Mouse (Mus musculus): ENCODE results near the gene Fam136a. TPM values are rescaled to one million over a fixed set of nuclear protein-coding genes. Genes with fewer than 3 reads are reported as not detected.
"Not testable (repeated sequence)": the region's sequence is repeated elsewhere in the genome, so short reads cannot be mapped to it uniquely, and the experiment has no call there.

Fam136a gene
- polyA plus RNA-seq, 1 experiment from 2014 or later, result 182 TPM

GRCm38 (mm10) chr6:86370764-86371339, 5.4 kb downstream of the Fam136a start, which contains the start of gene Snrpg:
Gene Snrpg, plus strand, starts transcription at chr6:86371304.
- 22% methylated on average over 15 of the region's 15 CpGs for WGBS
- Histone ChIP-seq H3K4me1 (peaks cover 23% of the 10 kb centered on the region), H3K36me3 (peaks cover 26% of the 10 kb centered on the region), H3K4me3 (peak within 1 kb of the TSS; percentile 97), H3K27ac (peak within 1 kb of the TSS; percentile 91), H3K9me3 (no peaks in the 10 kb centered on the region), H3K27me3 (ENCODE audit: insufficient read depth, poor library complexity, severe bottlenecking) (no peaks in the 10 kb centered on the region)
- no peak for DNase-seq (ENCODE audit: low spot score)

- WGBS, result under 1% methylated on average over 50 of the region's 50 CpGs
- Histone ChIP-seq H3K36me3 (peaks cover 32% of the 10 kb centered on the region), H3K9me3 (no peaks in the 10 kb centered on the region)
These were observed 6.0 kb downstream of the Fam136a start for GRCm38 (mm10) chr6:86371340-86371911.

GRCm38 (mm10) chr6:86371950-86372516, 6.6 kb downstream of the Fam136a start:
- 5% methylated on average over 12 of the region's 12 CpGs for WGBS
- peak overlapping the region; percentile 97 for H3K4me3 ChIP-seq
- H3K27ac ChIP-seq, result peak overlapping the region; percentile 91
- no peaks in the 10 kb centered on the region for H3K27me3 ChIP-seq (ENCODE audit: insufficient read depth, poor library complexity, severe bottlenecking)
- H3K9me3 ChIP-seq, result no peaks in the 10 kb centered on the region
- H3K36me3 ChIP-seq, result peaks cover 38% of the 10 kb centered on the region
- DNase-seq (ENCODE audit: low spot score), result no peak
- peaks cover 13% of the 10 kb centered on the region for H3K4me1 ChIP-seq

More at GRCm38 (mm10) chr6:86371340-86371911, 6.0 kb downstream of the Fam136a start:
- Histone ChIP-seq H3K4me3 (peak overlapping the region; percentile 97), H3K27ac (peak overlapping the region; percentile 91), H3K4me1 (peaks cover 17% of the 10 kb centered on the region), H3K27me3 (ENCODE audit: insufficient read depth, poor library complexity, severe bottlenecking) (no peaks in the 10 kb centered on the region)
- DNase-seq (ENCODE audit: low spot score), result peak; percentile 98

GRCm38 (mm10) chr6:86373556-86373955, 8.1 kb downstream of the Fam136a start:
- WGBS, result 95% methylated on average over 6 of the region's 6 CpGs
- Histone ChIP-seq H3K27ac (no peak overlapping the region), H3K4me3 (no peak overlapping the region), H3K36me3 (peaks cover 44% of the 10 kb centered on the region), H3K9me3 (no peaks in the 10 kb centered on the region), H3K4me1 (peaks cover 13% of the 10 kb centered on the region), H3K27me3 (ENCODE audit: insufficient read depth, poor library complexity, severe bottlenecking) (no peaks in the 10 kb centered on the region)
- DNase-seq (ENCODE audit: low spot score), result no peak

GRCm38 (mm10) chr6:86378341-86378740, 12.9 kb downstream of the Fam136a start:
- Histone ChIP-seq H3K36me3 (peaks cover 43% of the 10 kb centered on the region), H3K27me3 (ENCODE audit: insufficient read depth, poor library complexity, severe bottlenecking) (no peaks in the 10 kb centered on the region), H3K9me3 (no peaks in the 10 kb centered on the region), H3K27ac (no peak overlapping the region), H3K4me1 (peaks cover 2% of the 10 kb centered on the region; the same call in 1 of the 2 replicates), H3K4me3 (no peak overlapping the region)
- 92% methylated on average over 3 of the region's 3 CpGs for WGBS
- no peak for DNase-seq (ENCODE audit: low spot score)

- not testable (repeated sequence) for H3K4me1 ChIP-seq; H3K27me3 ChIP-seq (ENCODE audit: insufficient read depth, poor library complexity, severe bottlenecking); H3K9me3 ChIP-seq; DNase-seq (ENCODE audit: low spot score); H3K27ac ChIP-seq; H3K4me3 ChIP-seq
- peaks cover 41% of the 10 kb centered on the region for H3K36me3 ChIP-seq
- 73% methylated on average over 8 of the region's 8 CpGs for WGBS
These were observed 14.7 kb downstream of the Fam136a start for GRCm38 (mm10) chr6:86380112-86380511.

- no peak for DNase-seq (ENCODE audit: low spot score)
- Histone ChIP-seq H3K27me3 (ENCODE audit: insufficient read depth, poor library complexity, severe bottlenecking) (no peaks in the 10 kb centered on the region), H3K27ac (no peak overlapping the region), H3K36me3 (peaks cover 31% of the 10 kb centered on the region), H3K4me3 (no peak overlapping the region), H3K9me3 (no peaks in the 10 kb centered on the region), H3K4me1 (peaks cover 4% of the 10 kb centered on the region; the same call in 1 of the 2 replicates)
These were observed 17.1 kb downstream of the Fam136a start for GRCm38 (mm10) chr6:86382551-86382950.

- Histone ChIP-seq H3K4me1 (peaks cover 4% of the 10 kb centered on the region; the same call in 1 of the 2 replicates), H3K9me3 (no peaks in the 10 kb centered on the region), H3K36me3 (peaks cover 31% of the 10 kb centered on the region), H3K27me3 (ENCODE audit: insufficient read depth, poor library complexity, severe bottlenecking) (no peaks in the 10 kb centered on the region), H3K4me3 (no peak overlapping the region), H3K27ac (no peak overlapping the region)
- peak; percentile 63 for DNase-seq (ENCODE audit: low spot score)
- WGBS, result 48% methylated on average over 16 of the region's 16 CpGs
These were observed 17.9 kb downstream of the Fam136a start for GRCm38 (mm10) chr6:86383370-86383769.

GRCm38 (mm10) chr6:86384692-86385091, 19.2 kb downstream of the Fam136a start:
- peaks cover 31% of the 10 kb centered on the region for H3K36me3 ChIP-seq
- 61% methylated on average over 4 of the region's 4 CpGs for WGBS
- no peak overlapping the region for H3K27ac ChIP-seq
- no peak for DNase-seq (ENCODE audit: low spot score)
- H3K4me1 ChIP-seq, result peaks cover 9% of the 10 kb centered on the region; the same call in 1 of the 2 replicates
- H3K27me3 ChIP-seq (ENCODE audit: insufficient read depth, poor library complexity, severe bottlenecking), result no peaks in the 10 kb centered on the region
- no peaks in the 10 kb centered on the region for H3K9me3 ChIP-seq
- no peak overlapping the region for H3K4me3 ChIP-seq

- no peak overlapping the region for H3K27ac ChIP-seq
- H3K4me1 ChIP-seq, result peaks cover 9% of the 10 kb centered on the region; the same call in 1 of the 2 replicates
- WGBS, result 77% methylated on average over 5 of the region's 5 CpGs
- H3K4me3 ChIP-seq, result no peak overlapping the region
- peaks cover 37% of the 10 kb centered on the region for H3K36me3 ChIP-seq
- no peaks in the 10 kb centered on the region for H3K9me3 ChIP-seq
- no peak for DNase-seq (ENCODE audit: low spot score)
- no peaks in the 10 kb centered on the region for H3K27me3 ChIP-seq (ENCODE audit: insufficient read depth, poor library complexity, severe bottlenecking)
These were observed 20.1 kb downstream of the Fam136a start for GRCm38 (mm10) chr6:86385362-86386104.

- Histone ChIP-seq H3K9me3 (no peaks in the 10 kb centered on the region), H3K4me3 (no peak overlapping the region), H3K27ac (no peak overlapping the region), H3K4me1 (peaks cover 9% of the 10 kb centered on the region; the same call in 1 of the 2 replicates), H3K27me3 (ENCODE audit: insufficient read depth, poor library complexity, severe bottlenecking) (no peaks in the 10 kb centered on the region), H3K36me3 (peaks cover 55% of the 10 kb centered on the region)
- WGBS, result 74% methylated on average over 12 of the region's 12 CpGs
- peak; percentile 68 for DNase-seq (ENCODE audit: low spot score)
These were observed 21.9 kb downstream of the Fam136a start for GRCm38 (mm10) chr6:86387313-86387712.

- no peak overlapping the region for H3K4me3 ChIP-seq
- H3K27me3 ChIP-seq (ENCODE audit: insufficient read depth, poor library complexity, severe bottlenecking), result no peaks in the 10 kb centered on the region
- H3K36me3 ChIP-seq, result peaks cover 59% of the 10 kb centered on the region
- no peak overlapping the region for H3K27ac ChIP-seq
- WGBS, result 69% methylated on average over 18 of the region's 18 CpGs
- peaks cover 5% of the 10 kb centered on the region; the same call in 1 of the 2 replicates for H3K4me1 ChIP-seq
- DNase-seq (ENCODE audit: low spot score), result peak; percentile 74
- no peaks in the 10 kb centered on the region for H3K9me3 ChIP-seq
These were observed 23.0 kb downstream of the Fam136a start for GRCm38 (mm10) chr6:86388461-86388860.

- no peaks in the 10 kb centered on the region for H3K27me3 ChIP-seq (ENCODE audit: insufficient read depth, poor library complexity, severe bottlenecking)
- WGBS, result 90% methylated on average over 5 of the region's 5 CpGs
- no peak overlapping the region for H3K4me3 ChIP-seq
- H3K9me3 ChIP-seq, result no peaks in the 10 kb centered on the region
- H3K4me1 ChIP-seq, result peaks cover 26% of the 10 kb centered on the region
- no peak for DNase-seq (ENCODE audit: low spot score)
- peaks cover 58% of the 10 kb centered on the region for H3K36me3 ChIP-seq
- no peak overlapping the region for H3K27ac ChIP-seq
These were observed 25.9 kb downstream of the Fam136a start for GRCm38 (mm10) chr6:86391326-86391725.

Measured in heart, embryonic 10.5 days (tissue).